Mouse (Mus musculus) kidney, adult 8-10 months (tissue): ENCODE data around the gene Gm28308.

Experiments
- DNase-seq, 2 experiments: peaks; one replicate each; pipeline ENCODE4 v3.0.0; 2022

The Gm28308 gene

DNA sequence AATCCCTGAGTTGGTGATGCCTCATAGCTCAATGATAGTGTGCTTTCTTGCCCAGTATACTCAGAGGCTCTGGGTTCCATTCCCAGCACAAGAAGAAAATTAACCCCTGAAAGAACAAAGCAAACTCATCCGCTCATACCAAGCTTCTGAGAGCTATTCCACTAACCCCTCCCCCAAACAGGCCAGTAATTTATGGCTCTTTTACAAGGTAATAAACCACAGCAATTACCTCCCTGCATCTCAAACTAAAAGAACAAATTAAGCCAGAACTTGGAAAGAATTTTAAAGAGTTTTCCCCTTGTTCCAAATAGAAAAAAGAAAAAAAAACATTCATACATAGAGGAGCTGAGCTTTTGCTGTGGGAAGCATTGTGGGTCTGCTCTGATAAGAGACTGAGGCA is 30.3 kb downstream of the Gm28308 start:
- peak in 1 of 2 experiments; percentile 4 for DNase-seq

DNA sequence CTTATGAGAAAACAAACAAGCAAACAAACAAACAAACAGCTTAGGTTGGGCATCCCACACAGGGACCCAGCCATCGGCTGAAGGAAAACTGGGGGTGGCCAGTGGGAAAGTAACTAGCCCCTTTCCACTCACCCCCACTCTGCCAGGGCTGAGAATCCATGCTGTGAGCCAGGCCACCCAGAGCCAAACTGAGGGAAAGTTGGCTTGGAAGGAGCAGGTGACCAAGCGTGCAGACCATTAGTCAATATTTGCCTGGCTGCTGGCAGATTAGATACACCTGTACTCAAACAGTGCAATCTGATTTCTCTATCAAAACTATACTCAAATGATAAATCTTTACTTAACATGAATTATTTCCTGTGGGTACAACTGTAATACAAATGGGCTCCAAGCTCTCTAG is 31.1 kb downstream of the Gm28308 start:
- peak in 1 of 2 experiments; percentile 44 for DNase-seq

DNA sequence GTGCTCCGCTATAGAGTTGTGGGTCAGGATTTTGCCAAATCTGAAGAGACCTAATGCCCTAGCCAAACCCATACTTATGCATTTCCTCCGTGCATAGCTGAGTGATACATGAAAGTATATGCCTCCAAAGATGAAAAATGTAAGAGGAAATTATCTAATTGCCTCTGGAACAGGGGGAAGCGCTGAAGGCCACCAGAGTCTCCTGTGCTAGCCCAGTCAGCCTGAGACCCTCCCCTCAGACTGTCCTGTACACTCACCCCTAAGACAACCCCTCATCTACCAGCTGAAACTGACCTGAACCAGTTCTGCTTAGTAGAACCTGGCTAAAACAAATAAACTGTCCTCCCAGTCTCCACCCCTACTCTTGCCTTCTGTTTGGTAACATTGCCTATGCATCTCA is 32.4 kb downstream of the Gm28308 start:
- no peak for DNase-seq

DNA sequence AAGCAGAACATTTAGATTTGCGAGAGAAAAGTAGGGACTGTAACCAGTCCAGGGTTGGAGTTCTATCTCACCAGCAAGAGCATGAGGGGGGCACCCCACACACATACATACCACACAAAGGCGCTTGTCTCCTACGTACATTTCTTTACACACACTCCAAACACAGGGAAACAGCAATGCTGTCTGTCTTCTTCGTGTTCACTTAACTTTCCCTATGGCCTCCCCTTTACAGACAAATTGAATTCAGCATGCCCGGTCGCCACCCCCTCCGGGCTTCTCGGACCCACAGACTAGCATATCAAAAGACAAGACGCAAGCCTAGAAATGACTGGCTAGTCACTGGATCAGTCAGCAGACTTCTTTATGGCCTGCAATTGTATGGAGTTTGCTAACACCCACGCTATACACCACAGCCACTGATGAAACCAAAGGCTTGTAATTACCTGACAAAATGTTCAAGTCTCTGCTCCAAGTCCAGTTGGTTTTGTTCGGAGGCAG is 32.9 kb downstream of the Gm28308 start:
- no peak for DNase-seq

GRCm38 (mm10) chr6:52179690-52180089 is 33.4 kb downstream of the Gm28308 start:
- DNase-seq, result no peak

DNA sequence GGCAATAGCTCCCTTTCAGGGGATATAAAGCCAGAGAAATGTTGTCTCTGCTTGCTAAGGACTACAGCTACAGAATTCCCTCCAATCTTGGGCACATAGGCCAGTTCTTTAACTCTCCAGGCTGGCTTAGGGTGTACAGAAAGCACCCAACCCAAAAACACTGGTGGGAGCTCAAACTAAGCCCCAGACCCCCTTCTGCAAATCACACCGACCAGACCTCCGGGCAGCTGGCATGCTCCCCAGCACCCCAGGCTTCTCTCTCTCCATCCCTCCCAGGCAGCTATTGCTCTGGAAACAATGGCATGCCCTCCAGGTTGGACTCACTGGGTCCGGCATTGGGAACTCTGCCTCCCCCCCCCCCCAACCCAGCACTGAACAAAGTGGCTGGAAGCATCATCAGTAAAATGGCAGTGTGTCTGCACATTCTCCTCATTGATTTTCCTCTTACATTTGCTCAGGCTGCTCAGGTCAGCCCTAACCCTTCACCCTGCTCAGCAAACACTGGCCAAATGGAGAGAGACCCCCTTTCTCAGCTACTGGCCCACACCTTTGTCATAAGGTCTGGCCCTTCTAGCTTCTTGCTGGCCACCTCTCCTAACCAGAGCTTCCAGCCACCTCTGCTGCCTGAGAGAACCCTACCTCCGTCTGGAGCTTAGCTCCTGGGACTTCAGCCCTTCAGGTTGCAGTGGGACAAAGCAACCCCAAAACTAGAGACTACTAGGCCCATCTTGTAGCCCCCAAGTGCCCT is 34.0 kb downstream of the Gm28308 start:
- DNase-seq, result no peak

- DNase-seq, result no peak
Measured at GRCm38 (mm10) chr6:52177806-52178205, 35.3 kb downstream of the Gm28308 start.

- peak; percentile 84 to 87 for DNase-seq
Measured at GRCm38 (mm10) chr6:52177061-52177735, 35.9 kb downstream of the Gm28308 start, which contains the start of gene 5730596B20Rik. 5730596B20Rik (plus strand) TSS chr6:52177498.

DNA sequence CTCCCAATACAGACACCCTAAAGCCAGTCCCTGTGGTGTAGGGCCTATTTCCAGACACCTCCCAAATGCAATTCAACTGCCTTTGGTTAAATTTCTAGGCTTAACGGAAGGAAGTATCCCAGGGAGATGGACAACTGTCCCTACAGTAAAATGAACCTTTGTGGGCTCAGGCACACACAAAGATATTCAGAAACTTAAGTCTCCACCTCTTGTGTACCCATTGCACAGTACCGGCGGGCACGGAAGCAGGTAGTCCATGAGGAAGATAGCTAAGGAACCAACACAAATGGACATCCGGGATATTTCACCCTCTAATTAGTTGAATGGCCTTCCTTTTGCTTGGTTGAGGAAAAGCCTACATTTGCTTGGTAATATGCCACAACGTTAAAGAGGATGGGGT is 36.7 kb downstream of the Gm28308 start:
- no peak for DNase-seq

GRCm38 (mm10) chr6:52175864-52176263 is 37.3 kb downstream of the Gm28308 start:
- no peak for DNase-seq

GRCm38 (mm10) chr6:52174968-52175751 is 38.0 kb downstream of the Gm28308 start:
- DNase-seq, result no peak

DNA sequence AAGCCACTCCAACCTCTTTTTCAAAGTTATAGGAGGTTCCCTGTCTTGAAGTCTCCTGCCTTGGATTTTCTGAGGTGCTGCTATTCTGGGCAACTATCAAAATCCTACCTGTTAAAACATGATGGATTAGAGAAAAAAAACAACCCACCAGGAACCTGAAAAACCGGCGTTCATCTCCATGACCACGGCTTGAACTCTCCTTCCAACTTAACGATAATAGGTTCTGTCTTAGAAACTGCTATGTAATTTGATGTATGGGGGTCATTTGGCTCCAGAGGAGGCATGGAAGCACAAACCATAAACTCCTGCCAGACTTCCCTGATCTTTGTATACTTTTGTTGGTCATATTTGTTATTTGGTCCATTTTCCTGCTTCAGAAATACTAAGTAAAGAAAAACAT is 39.5 kb downstream of the Gm28308 start:
- no peak for DNase-seq

DNA sequence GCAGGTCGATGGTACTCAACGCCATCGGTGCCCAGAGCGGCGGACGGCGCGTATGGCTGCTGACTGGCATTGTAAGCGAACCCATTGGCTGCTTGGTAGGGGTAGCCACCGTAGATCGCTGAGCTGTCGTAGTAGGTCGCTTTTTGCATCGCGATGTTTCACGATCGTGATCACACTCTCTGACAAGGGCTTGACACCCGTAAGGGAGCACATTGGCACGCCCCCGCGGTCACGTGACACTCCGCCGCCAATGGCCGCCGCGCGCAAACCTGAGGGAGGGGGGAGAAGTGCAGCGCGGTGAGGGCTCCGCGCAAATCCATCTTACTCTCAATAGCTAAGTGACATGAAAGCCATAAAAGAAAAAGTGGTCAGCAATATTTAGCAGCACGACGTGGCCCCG is 40.6 kb downstream of the Gm28308 start:
- DNase-seq, result peak; percentile 92 to 94

GRCm38 (mm10) chr6:52171938-52172337 is 41.2 kb downstream of the Gm28308 start:
- DNase-seq, result no peak

DNA sequence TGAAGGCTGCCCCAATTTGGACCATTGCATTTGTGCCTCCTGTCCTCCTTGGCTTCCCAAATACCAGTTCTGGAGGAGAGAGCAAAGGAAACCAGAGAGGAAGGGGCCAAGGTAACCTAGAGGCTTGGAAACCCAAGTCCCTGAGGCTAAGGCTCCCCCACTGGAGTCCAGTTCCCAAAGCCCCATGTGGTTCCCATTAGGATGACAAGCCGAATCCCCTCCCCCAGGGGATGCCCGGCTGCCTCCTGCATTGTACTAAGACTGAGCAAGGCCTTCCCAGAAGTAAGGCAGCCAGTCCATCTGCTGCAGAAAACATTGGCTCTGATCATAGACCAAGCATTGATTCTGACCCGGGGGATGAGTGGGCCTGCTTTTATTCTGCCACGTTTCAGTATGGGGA is 41.8 kb downstream of the Gm28308 start:
- no peak for DNase-seq

GRCm38 (mm10) chr6:52170898-52171223 is 42.3 kb downstream of the Gm28308 start:
- no peak for DNase-seq

DNA sequence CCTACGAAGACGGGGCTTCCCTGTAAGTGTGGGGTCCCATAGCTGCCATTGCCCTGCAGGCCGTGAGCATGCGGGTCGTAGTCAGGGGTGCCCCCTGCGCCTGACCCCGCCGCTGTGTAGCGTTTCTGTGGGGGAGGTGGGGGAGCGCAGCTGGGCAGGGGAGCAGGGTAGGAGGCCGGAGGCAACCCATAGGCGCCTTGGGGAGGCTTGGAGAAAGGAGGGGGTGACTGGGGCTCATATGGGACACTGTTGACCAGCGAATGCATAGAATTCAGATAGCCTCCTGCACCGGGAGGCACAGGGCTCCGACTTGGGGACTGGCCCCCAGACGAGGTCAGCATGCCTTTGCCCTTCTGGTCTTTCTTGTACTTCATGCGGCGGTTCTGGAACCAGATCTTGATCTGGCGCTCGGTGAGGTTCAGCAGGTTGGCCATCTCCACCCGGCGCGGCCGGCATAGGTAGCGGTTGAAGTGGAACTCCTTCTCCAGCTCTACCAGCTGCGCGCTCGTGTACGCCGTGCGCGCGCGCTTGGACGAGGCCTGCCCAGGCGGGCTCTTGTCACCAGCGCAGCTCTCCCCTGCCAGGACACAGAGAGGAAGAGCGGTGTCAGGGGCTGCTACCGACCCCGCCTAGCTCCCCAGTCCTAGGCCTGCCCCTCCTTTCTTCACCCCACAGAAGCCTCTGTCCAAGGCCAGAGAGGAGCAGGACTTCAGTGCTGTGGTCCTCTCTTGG is 42.8 kb downstream of the Gm28308 start:
- no peak for DNase-seq

GRCm38 (mm10) chr6:52169499-52170165 is 43.5 kb downstream of the Gm28308 start:
- DNase-seq, result no peak

DNA sequence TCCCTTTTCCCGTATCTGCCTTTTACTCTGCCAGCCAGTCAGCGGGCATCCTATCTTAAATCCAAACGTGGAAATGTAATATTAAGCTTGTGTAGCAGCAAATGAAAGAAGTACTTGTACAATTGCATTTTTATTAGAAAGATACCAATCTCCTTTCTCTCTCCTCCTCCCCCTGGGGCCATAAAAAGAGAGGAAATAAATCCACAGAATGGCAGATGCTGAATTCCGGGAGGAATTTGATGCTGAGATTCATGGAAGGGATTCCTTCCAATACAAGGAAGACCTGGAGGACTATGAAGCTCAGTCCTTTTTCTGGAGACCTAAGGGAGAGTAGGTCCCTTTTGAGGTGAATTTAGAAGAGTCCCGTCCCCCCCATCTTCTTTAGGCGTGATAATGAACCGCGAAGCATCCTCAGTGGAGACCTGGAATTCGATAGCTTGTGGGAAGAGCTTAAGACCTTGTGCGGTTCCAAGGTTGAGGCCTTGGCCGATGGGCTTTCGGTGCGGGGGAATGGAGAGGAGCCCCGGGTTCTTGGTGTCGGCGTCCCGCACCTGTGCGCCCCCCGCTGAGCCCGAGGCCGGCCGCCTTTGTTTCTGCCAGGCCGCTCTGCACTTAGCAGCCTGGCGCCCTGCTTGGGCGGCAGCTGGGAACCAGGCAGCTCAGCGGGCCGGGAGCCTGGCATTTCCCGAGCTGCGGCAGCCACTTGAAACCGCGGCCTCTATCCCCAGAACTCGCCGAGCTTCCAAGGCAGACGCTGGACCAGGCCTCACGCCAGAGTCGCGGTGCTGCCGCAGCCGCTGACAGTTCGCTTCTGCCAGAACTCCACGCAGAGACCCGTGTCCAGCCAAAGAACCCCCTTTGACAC is 44.7 kb downstream of the Gm28308 start:
- DNase-seq, result no peak

- DNase-seq, result no peak
Measured at GRCm38 (mm10) chr6:52167736-52168161, 45.4 kb downstream of the Gm28308 start.

DNA sequence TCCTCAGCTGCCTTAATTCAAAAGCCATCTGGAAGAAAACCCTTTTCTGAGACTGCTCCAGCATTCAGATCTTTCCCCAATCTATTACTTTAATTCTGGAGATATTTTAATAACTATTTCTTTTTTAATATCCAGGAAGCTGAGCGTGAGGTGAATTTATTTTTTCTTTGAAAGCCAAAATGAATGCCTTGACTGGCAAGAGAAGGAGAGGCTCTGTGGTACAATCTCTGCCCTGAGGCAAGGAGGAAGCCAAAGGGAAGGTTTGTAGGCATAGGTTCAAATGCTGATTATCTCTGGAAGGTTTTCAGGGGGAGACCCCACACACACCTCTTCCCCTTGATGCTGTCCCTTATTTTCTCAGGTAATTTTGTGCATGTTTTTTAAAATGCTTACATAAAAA is 46.0 kb downstream of the Gm28308 start:
- no peak for DNase-seq
